Mouse (Mus musculus): Measurements from ENCODE around the gene Abhd12. TPM values are rescaled to one million over a fixed set of nuclear protein-coding genes. Genes with fewer than 3 reads are reported as not detected.

Gene Abhd12
- polyA plus RNA-seq (2012; rRNA removed; ENCODE audit: low replicate concordance), result 94.3 and 133 TPM in 2 replicates

GRCm38 (mm10) chr2:150904272-150904935 is at the start of gene Abhd12:
Gene Abhd12, minus strand, starts transcription at chr2:150904741.

GRCm38 (mm10) chr2:150904936-150905450 is 452 bp upstream of the Abhd12 start, which contains the start of gene Gins1:
Gene Gins1, plus strand, starts transcription at chr2:150905400.

GRCm38 (mm10) chr2:150786251-150787180 is 118.0 kb downstream of the Abhd12 start, which contains the start of gene Pygb:
Gene Pygb, plus strand, starts transcription at chr2:150786735.

Other genes starting within 250 kb of the Abhd12 start
- gene Acss1, start 236.2 kb downstream of the Abhd12 start, polyA plus RNA-seq (2012; rRNA removed; ENCODE audit: low replicate concordance), result 22.0 and 29.8 TPM in 2 replicates
- gene Vsx1, start 215.4 kb downstream of the Abhd12 start, polyA plus RNA-seq (2012; rRNA removed; ENCODE audit: low replicate concordance), result not detected in 2 replicates
- 45.2 and 66.4 TPM in 2 replicates for gene Entpd6, start 155.7 kb downstream of the Abhd12 start, polyA plus RNA-seq (2012; rRNA removed; ENCODE audit: low replicate concordance)
- gene Pygb, start 118.0 kb downstream of the Abhd12 start, polyA plus RNA-seq (2012; rRNA removed; ENCODE audit: low replicate concordance), result 135 and 157 TPM in 2 replicates
- gene Gins1, start 659 bp upstream of the Abhd12 start, polyA plus RNA-seq (2012; rRNA removed; ENCODE audit: low replicate concordance), result 1.2 and 2.4 TPM in 2 replicates
- gene Ninl, start 134.6 kb upstream of the Abhd12 start, polyA plus RNA-seq (2012; rRNA removed; ENCODE audit: low replicate concordance), result 1.4 and 7.1 TPM in 2 replicates
- gene Nanp, start 134.7 kb upstream of the Abhd12 start, polyA plus RNA-seq (2012; rRNA removed; ENCODE audit: low replicate concordance), result 1.5 and 3.8 TPM in 2 replicates
- gene Gm14151, start 187.6 kb upstream of the Abhd12 start, polyA plus RNA-seq (2012; rRNA removed; ENCODE audit: low replicate concordance), result not detected in 2 replicates
- gene Gm14147, start 193.5 kb upstream of the Abhd12 start, polyA plus RNA-seq (2012; rRNA removed; ENCODE audit: low replicate concordance), result not detected in 2 replicates